Mouse (Mus musculus): ENCODE results near the gene Bicc1. TPM values are rescaled to one million over a fixed set of nuclear protein-coding genes. Genes with fewer than 3 reads are reported as not detected.

Gene Bicc1
- total and polyA plus RNA-seq, 2 experiments from 2014 or later: 11.3 to 13.3 TPM

DNA sequence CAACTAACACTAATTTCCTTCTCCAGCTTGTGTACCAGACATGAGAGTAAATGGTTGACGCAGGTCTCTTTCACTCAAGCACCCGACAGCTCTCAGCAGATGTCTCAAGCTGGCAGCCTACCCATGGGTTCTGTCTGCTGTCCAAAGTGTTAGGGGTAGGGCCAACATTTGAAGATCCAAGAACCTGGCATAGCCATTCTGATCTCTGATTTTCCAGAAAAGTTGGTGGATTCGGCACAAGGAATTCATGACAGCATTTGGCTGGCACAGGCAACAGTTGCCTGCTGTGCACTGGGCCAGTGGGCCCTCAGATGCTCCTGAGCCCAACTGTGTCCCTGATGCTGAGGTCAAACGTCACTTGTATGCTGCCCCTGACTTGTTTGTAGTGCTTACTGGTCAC lies 130.5 kb downstream of the Bicc1 start:
- Histone ChIP-seq H3K9ac (replicated peaks; ENCODE audit: low read depth, low read length) (no peak overlapping the region), H3K27me3 (ENCODE audit: control insufficient read depth, insufficient read depth, low read length) (no peaks in the 10 kb centered on the region), H3K4me1 (ENCODE audit: control insufficient read depth, insufficient read depth) (peaks cover 25% of the 10 kb centered on the region), H3K9me3 (replicated peaks; ENCODE audit: control insufficient read depth, low read length) (no peaks in the 10 kb centered on the region), H3K4me3 (ENCODE audit: low read depth, low read length) (no peak overlapping the region), H3K4me2 (ENCODE audit: low read depth, low read length) (peak overlapping the region; percentile 32), H3K36me3 (replicated peaks; ENCODE audit: control insufficient read depth, insufficient read depth, low read length) (no peaks in the 10 kb centered on the region), H3K27ac (ENCODE audit: low read depth) (peak overlapping the region; percentile 49)
- ATAC-seq (ENCODE audit: insufficient read depth, low read depth) (no peak), DNase-seq (ENCODE audit: low spot score) (no peak)
- TF ChIP-seq CTCF (IDR thresholded peaks at IDR 0.05; ENCODE audit: low read depth): no peak
- 65% methylated on average over 4 of the region's 4 CpGs for WGBS

DNA sequence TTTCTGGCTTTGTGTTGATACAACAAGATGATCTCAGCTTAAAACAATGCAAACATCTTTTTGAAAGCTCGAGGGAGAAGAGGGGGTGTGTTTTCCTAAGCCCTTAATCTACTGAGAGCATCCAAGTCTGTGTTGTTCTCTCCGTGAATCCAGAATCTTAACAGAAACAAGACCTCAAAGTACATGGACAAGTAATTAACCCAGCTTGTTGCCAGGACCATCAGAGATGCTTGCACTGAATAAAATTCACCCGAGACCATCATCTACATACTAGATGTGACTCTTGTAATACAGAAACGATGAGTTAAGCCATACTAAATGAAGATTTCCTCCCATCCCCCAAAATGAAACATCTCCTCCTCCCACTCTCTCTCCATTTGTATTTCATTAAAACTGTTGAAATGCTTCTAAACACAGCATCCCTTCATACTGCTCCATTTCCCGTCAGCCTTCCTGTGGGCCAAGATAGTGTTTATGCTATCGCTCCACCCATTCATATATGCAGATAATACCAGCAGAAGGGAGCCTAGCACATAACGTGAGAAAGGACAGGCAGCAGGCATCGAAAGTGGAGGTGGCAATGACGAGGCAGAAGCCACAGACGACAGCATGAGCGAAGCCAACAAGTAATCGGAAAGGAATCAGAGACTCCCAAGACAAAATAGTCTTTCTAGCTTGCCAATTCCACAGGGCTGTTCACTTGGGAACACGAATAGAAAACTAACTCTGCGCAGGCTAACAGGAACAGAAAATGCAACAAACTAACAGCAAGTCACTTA lies 131.2 kb downstream of the Bicc1 start:
- no peaks in the 10 kb centered on the region for H3K36me3 ChIP-seq (replicated peaks; ENCODE audit: control insufficient read depth, insufficient read depth, low read length)
- H3K9ac ChIP-seq (replicated peaks; ENCODE audit: low read depth, low read length): no peak overlapping the region
- H3K4me2 ChIP-seq (ENCODE audit: low read depth, low read length): peak overlapping the region; percentile 32
- H3K27me3 ChIP-seq (ENCODE audit: control insufficient read depth, insufficient read depth, low read length): no peaks in the 10 kb centered on the region
- DNase-seq (ENCODE audit: low spot score) (no peak), ATAC-seq (ENCODE audit: insufficient read depth, low read depth) (0 out of 2 replicates have a peak, but pooled peaks have one; percentile 5)
- H3K9me3 ChIP-seq (replicated peaks; ENCODE audit: control insufficient read depth, low read length): no peaks in the 10 kb centered on the region
- H3K4me3 ChIP-seq (ENCODE audit: low read depth, low read length): no peak overlapping the region
- peaks cover 32% of the 10 kb centered on the region for H3K4me1 ChIP-seq (ENCODE audit: control insufficient read depth, insufficient read depth)
- peak overlapping the region; percentile 49 for H3K27ac ChIP-seq (ENCODE audit: low read depth)
- no peak for TF ChIP-seq EP300 (IDR thresholded peaks at IDR 0.05; ENCODE audit: low read depth)
- TF ChIP-seq CTCF (IDR thresholded peaks at IDR 0.05; ENCODE audit: low read depth): no peak
- WGBS: 24% methylated on average over 14 of the region's 14 CpGs

DNA sequence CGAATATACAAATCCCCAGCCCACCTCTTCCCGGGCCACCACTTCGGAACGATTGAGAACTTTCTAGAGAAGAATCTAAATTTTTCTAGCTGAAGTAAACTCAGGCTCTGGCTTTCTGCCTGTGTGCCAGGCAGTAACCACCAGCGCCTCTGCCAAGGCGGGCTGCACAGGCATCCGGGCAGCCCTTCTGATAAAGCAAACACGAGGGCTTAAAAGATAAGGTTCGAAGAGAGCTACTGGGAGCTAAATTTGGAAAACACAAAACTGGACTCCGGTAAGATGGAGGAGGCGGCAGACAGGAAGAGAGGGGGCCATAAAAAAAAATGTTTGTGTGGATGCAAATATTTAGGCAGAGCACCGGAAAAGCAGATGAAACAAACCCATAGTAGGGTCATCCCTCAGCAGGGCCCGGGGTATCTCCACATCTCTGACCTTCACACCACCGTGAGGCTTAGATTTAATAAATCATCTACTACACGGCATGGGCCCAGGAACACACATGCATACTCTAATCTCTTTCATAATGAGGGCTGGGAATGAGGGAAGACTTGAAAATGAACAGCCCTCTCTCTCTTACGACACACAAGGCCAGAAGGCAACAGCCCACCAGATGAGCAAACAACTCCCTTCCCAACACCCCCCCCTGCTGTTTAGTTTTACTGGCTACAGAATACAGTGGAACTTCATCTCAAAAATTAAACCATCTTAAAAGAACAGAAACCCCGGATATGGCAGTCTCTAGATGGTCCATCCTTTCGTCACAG lies 134.2 kb downstream of the Bicc1 start:
- no peaks in the 10 kb centered on the region for H3K9me3 ChIP-seq (replicated peaks; ENCODE audit: control insufficient read depth, low read length)
- peak overlapping the region; percentile 22 for H3K4me3 ChIP-seq (ENCODE audit: low read depth, low read length)
- peak; percentile 83 for DNase-seq (ENCODE audit: low spot score)
- H3K9ac ChIP-seq (replicated peaks; ENCODE audit: low read depth, low read length): peak overlapping the region; percentile 56
- ATAC-seq (ENCODE audit: insufficient read depth, low read depth): peak; percentile 90
- peak overlapping the region; percentile 97 for H3K27ac ChIP-seq (ENCODE audit: low read depth)
- 19% methylated on average over 18 of the region's 18 CpGs for WGBS
- peak overlapping the region; percentile 60 for H3K4me2 ChIP-seq (ENCODE audit: low read depth, low read length)
- peaks cover 32% of the 10 kb centered on the region for H3K4me1 ChIP-seq (ENCODE audit: control insufficient read depth, insufficient read depth)
- TF ChIP-seq CTCF (IDR thresholded peaks at IDR 0.05; ENCODE audit: low read depth) (peak; percentile 36), EP300 (IDR thresholded peaks at IDR 0.05; ENCODE audit: low read depth) (peak; percentile 91)
- no peaks in the 10 kb centered on the region for H3K27me3 ChIP-seq (ENCODE audit: control insufficient read depth, insufficient read depth, low read length)
- H3K36me3 ChIP-seq (replicated peaks; ENCODE audit: control insufficient read depth, insufficient read depth, low read length): no peaks in the 10 kb centered on the region

DNA sequence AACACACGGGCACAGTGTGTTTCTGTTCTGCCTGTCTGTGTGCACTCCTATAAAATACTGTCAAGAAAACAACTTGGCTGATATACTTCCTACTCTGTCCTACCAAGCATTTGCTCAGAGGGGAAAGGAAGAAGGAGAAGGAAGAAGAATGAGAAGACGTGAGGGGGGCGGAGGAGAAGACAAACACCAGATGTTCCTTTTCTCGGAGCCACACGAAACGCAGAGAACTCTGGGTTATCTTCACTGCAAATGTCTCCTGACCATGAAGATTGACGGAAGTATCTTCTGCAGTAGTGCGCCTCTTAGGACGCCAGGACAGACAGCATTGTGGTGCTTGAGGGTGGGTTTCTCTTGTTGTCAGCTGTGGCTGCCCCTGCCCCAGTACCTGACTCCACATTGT lies 134.8 kb downstream of the Bicc1 start:
- DNase-seq (ENCODE audit: low spot score) (peak; percentile 27), ATAC-seq (ENCODE audit: insufficient read depth, low read depth) (peak; percentile 9; the same call in 1 of the 2 replicates)
- no peaks in the 10 kb centered on the region for H3K27me3 ChIP-seq (ENCODE audit: control insufficient read depth, insufficient read depth, low read length)
- WGBS: 15% methylated on average over 9 of the region's 9 CpGs
- H3K27ac ChIP-seq (ENCODE audit: low read depth): peak overlapping the region; percentile 97
- peaks cover 32% of the 10 kb centered on the region for H3K4me1 ChIP-seq (ENCODE audit: control insufficient read depth, insufficient read depth)
- H3K4me2 ChIP-seq (ENCODE audit: low read depth, low read length): peak overlapping the region; percentile 60
- peak overlapping the region; percentile 56 for H3K9ac ChIP-seq (replicated peaks; ENCODE audit: low read depth, low read length)
- H3K4me3 ChIP-seq (ENCODE audit: low read depth, low read length): peak overlapping the region; percentile 22
- H3K36me3 ChIP-seq (replicated peaks; ENCODE audit: control insufficient read depth, insufficient read depth, low read length): no peaks in the 10 kb centered on the region
- TF ChIP-seq CTCF (IDR thresholded peaks at IDR 0.05; ENCODE audit: low read depth) (no peak), EP300 (IDR thresholded peaks at IDR 0.05; ENCODE audit: low read depth) (no peak)
- no peaks in the 10 kb centered on the region for H3K9me3 ChIP-seq (replicated peaks; ENCODE audit: control insufficient read depth, low read length)

DNA sequence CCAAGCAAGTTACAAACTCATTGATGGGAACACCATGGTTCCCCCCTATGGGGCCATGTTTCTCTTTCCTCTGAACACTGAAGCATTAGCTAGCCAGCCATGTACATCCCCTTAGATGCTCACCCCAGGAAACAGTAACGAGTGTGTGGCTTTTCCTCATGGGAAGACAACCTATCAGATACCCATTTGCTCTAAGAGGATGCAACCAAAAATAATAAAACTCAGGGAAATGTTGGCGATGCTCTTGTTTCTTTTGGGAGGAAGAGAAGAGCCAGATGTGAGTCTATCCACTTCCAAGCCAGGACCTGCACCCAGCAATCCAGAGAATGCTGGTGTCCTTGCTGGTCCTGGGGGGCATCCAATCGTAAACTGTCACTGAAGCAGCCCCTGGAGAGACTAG lies 136.0 kb downstream of the Bicc1 start:
- H3K27me3 ChIP-seq (ENCODE audit: control insufficient read depth, insufficient read depth, low read length): no peaks in the 10 kb centered on the region
- 67% methylated on average over 3 of the region's 3 CpGs for WGBS
- H3K4me2 ChIP-seq (ENCODE audit: low read depth, low read length): no peak overlapping the region
- peaks cover 25% of the 10 kb centered on the region for H3K4me1 ChIP-seq (ENCODE audit: control insufficient read depth, insufficient read depth)
- no peaks in the 10 kb centered on the region for H3K36me3 ChIP-seq (replicated peaks; ENCODE audit: control insufficient read depth, insufficient read depth, low read length)
- H3K9ac ChIP-seq (replicated peaks; ENCODE audit: low read depth, low read length): no peak overlapping the region
- DNase-seq (ENCODE audit: low spot score) (no peak), ATAC-seq (ENCODE audit: insufficient read depth, low read depth) (no peak)
- H3K27ac ChIP-seq (ENCODE audit: low read depth): peak overlapping the region; percentile 97; the same call in 1 of the 2 replicates
- TF ChIP-seq CTCF (IDR thresholded peaks at IDR 0.05; ENCODE audit: low read depth) (no peak), EP300 (IDR thresholded peaks at IDR 0.05; ENCODE audit: low read depth) (no peak)
- no peaks in the 10 kb centered on the region for H3K9me3 ChIP-seq (replicated peaks; ENCODE audit: control insufficient read depth, low read length)
- H3K4me3 ChIP-seq (ENCODE audit: low read depth, low read length): no peak overlapping the region
